Mouse (Mus musculus) urinary bladder, postnatal 10 days (tissue): Measurements from ENCODE around the gene Sept3.
"Not testable (repeated sequence)": the region's sequence is repeated elsewhere in the genome, so short reads cannot be mapped to it uniquely, and the experiment has no call there.

Experiments used
- DNase-seq: peaks from one replicate; pipeline ENCODE4 v3.0.0; 2022; ENCODE audit warnings: low spot score

Sept3 gene

DNA sequence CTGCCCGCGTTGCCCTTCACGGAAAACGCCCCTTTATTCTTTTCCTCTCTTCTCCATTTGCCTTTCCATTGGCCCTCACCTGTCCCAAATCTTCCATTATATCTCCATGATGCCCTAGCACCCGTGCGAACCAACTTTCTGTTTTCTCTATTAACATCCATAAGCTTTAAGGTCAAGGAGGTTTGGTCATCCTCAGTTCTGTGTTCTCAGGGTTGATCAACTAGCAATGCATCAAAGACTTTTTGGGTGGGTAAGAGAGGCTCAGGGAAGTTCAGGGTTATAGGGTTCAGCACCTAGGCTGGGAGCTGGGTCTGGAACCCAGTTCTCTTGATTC is at the start of gene Sept3:
Gene Sept3, plus strand, starts transcription at position 301 of the 334 bp plus-strand sequence.
- no peak for DNase-seq

- DNase-seq, result no peak
Measured at GRCm38 (mm10) chr15:82225769-82226168, 48.9 kb upstream of the Sept3 start.

GRCm38 (mm10) chr15:82229542-82230045 is 45.1 kb upstream of the Sept3 start:
- no peak for DNase-seq

DNA sequence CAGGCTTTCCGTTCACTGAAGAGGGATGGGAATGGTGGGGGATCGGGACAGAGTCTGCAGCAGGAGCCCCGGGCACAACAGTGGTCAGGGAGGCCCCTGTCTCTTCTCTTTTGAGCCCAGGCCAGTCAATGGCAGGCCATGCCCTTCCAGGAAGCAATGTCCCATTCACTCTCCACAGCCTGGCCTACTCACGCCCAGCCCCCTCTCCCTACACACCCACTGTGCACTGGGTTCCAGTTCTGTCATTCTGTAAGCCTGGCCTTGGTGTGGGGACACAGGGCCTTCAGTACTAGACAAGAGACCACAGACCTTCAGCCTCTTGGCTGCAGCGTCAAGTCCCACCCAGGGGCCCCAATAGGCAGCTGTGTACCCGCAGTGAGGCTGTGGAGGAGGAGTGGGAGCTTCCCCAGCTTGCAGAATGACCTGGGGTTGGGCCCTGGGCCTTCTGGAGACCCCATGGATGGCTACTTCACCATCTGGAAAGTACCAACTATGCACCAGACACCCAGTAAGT is 44.5 kb upstream of the Sept3 start:
- DNase-seq, result no peak

- no peak for DNase-seq
Measured at GRCm38 (mm10) chr15:82231100-82231499, 43.6 kb upstream of the Sept3 start.

DNA sequence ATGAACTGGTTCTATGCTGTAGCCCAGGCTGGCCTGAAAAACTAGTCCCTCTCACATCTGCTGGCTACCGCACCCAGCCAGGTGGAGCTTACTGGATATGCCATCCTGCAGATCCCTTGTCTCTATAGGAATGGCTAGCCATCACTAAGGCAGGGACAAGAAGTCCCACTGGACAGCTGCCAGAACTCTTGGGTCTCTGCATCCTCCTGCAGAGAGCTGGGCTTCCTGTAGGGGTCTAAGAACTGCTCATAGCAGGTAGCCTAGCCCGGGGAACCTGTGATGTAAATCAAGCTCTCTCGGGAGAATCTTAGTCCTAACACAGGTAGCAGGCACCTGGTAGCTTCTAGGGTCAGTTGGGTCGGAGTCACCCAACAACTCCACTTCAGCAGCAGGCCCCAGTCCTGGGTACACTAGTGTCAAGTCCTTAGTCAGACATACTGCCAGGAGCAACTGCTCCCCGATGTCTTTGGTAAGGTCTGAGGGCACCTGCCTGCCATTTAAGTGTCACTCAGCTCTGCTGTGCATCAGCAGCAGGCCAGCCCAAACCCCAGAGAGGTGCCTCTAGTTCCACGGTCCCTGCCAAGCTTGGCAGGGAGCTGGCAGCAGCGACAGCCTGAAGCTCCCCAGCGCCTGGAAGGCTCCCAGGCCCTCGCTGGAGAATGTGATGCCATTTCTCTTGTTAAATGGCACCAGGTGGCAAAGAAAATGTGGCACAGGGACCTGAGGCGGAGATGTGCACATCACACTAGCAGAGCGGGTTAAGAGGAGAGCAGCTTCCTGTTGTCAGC is 42.9 kb upstream of the Sept3 start:
- DNase-seq, result no peak

DNA sequence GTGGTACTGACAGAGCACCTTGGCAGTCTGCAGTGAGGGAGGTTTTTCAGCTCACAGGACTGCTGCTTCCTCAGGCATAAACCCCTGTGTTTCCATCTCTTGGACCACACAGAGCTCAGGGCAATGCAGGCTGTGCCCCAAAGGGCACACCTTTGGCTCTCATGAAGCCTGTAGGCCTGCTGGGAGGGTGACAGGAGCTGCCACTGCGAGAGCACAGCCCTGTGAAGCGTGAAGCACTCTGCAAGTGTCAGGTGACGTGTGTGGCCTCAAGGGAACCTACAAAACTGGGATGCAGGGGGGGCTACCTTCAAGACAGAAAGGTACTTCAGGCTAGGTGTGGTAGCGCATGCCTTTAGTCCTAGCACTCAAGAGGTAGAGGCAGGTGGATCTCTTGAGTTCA is 42.0 kb upstream of the Sept3 start:
- no peak for DNase-seq

DNA sequence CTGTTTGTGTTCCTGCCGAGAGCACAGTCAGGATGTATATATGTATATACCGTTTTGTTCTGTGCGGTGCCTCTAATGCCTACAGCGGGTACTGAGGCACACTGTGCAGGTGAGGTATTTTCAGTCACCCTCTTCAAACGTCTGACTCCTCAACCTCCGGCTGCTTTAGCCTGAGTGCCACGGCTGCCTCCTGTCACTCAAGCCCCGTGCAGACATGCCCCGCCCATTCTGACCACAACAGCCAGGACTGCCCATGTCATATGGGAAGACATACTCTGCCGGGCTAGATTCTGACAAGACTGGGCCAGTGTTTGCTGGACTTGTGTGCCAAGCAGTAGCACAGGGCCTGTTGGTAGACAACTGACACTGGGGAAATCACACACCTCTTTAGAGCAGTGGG is 39.0 kb upstream of the Sept3 start:
- DNase-seq, result no peak

GRCm38 (mm10) chr15:82236565-82236964 is 38.1 kb upstream of the Sept3 start:
- DNase-seq, result no peak

GRCm38 (mm10) chr15:82243311-82243710 is 31.4 kb upstream of the Sept3 start:
- no peak for DNase-seq

- no peak for DNase-seq
Measured at GRCm38 (mm10) chr15:82243742-82244114, 31.0 kb upstream of the Sept3 start.

GRCm38 (mm10) chr15:82244115-82244804 is 30.4 kb upstream of the Sept3 start, which contains the start of gene Cenpm:
TSS of gene Cenpm (minus strand) at chr15:82244748.
- peak; percentile 77 for DNase-seq

- not testable (repeated sequence) for DNase-seq
Measured at GRCm38 (mm10) chr15:82244805-82245161, 29.9 kb upstream of the Sept3 start.

GRCm38 (mm10) chr15:82247131-82247776 is 27.4 kb upstream of the Sept3 start:
- DNase-seq, result no peak

DNA sequence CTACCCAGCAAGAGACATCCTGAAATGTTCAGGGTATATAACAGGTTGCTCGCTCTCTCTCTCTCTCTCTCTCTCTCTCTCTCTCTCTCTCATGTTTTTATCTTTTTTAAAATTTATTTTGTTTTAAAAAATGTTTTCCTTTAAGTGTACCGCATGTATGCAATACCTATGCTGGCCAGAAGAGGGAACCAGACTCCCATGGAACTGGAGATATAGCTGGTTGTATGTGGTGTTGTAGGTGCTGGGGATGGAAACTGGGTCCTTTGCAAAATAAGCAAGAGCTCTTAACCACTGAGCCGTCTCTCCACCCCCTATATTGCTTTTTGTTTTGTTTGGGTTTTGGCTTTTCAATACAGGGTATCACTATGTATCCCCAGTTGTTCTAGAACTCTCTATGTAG is 23.1 kb upstream of the Sept3 start:
- DNase-seq, result no peak

- no peak for DNase-seq
Measured at GRCm38 (mm10) chr15:82252097-82252496, 22.6 kb upstream of the Sept3 start, which contains the start of gene 1500009C09Rik. TSS of gene 1500009C09Rik (plus strand) at chr15:82252397.

GRCm38 (mm10) chr15:82255248-82255647 is 19.4 kb upstream of the Sept3 start:
- no peak for DNase-seq

GRCm38 (mm10) chr15:82255944-82256383 is 18.7 kb upstream of the Sept3 start:
- DNase-seq, result no peak

- no peak for DNase-seq
Measured at GRCm38 (mm10) chr15:82259510-82259909, 15.2 kb upstream of the Sept3 start.

- DNase-seq, result no peak
Measured at GRCm38 (mm10) chr15:82266356-82266755, 8.3 kb upstream of the Sept3 start.

DNA sequence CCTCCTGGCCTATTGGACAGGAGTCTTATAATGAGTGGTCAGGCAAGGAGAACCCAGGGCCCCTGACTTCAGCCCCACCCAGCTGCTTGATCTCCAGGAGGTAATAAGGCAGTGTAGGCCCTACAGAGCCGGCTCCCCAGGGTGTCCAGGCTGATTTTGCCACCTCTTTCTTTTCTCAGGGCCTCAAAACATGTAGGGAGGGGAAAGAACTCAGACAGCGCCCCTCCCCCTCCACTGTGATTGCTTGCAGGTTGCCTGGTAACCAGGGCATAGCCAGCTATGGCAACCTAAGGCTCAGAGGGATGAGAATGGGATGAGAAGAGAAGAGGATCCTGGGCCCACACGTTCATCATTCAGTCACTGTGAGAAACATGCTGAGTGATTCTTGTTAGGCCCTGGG is 6.5 kb upstream of the Sept3 start:
- DNase-seq, result no peak

DNA sequence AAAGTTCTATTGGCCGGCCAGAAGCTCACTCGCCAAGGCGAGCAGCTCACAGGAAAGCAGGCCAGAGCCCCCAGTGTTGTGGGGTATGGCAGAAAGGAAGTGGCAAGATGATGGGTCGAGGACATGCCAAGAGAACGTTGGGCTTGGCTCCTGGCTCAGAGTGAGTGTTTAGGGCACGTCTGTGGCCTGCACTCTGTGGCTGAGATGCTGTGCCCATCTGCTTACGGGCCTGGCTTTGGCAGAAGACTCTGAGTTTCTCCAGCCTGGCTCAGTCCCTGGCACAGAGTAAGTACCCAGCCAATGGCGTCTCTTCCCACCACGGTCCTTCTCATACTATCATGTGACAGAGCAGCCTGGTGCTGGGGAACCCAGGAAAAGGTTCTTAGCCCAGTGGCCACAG is 5.9 kb upstream of the Sept3 start:
- DNase-seq, result no peak

DNA sequence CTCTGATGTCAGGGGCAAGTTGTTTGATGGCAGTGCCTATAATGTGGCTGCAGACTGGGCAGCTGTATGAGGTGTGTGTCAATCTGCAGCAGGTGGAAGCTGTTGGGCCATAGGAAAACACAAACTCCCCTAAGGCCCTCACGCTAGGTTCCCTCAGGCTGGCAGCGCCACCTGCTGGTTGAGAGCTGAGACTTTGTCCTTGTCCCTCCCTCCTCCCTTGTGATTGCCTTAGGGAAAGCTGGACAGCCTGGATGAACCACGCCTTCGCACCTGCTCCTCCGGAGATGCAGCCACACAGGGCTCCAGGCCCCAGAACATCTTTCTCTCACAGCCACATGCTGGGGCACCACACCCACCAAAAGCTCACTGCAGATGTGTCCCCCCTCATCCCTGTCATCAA is 3.5 kb upstream of the Sept3 start:
- DNase-seq, result no peak
